Mouse (Mus musculus) heart, adult 2 months (tissue): ENCODE measurements around the gene Tbc1d2b.

Source experiments
- CTCF ChIP-seq: fragments of 200-600 bp; IDR thresholded peaks from 2 replicates; pipeline ENCODE4 v1.8.1; 2022; ENCODE audit warnings: antibody characterized with exemption, mild to moderate bottlenecking, moderate library complexity
- POLR2A ChIP-seq: fragments of 200-500 bp; IDR thresholded peaks from 2 replicates; pipeline ENCODE4 v1.6.1; 2011; ENCODE audit warnings: mild to moderate bottlenecking, low read depth, low read length, control low read depth; ENCODE audit not compliant: insufficient read depth

- TF ChIP-seq CTCF (no peak), POLR2A (no peak)
These were observed 62.8 kb downstream of the Tbc1d2b start for GRCm38 (mm10) chr9:90207808-90208207.
